Mouse (Mus musculus): ENCODE measurements at regions not wholly inside any gene's neighbourhood (a gene's known extent, or its start where the extent isn't known, plus 50 kb on each side); places are given as distances from the start of the nearest gene placed in this dataset.

DNA sequence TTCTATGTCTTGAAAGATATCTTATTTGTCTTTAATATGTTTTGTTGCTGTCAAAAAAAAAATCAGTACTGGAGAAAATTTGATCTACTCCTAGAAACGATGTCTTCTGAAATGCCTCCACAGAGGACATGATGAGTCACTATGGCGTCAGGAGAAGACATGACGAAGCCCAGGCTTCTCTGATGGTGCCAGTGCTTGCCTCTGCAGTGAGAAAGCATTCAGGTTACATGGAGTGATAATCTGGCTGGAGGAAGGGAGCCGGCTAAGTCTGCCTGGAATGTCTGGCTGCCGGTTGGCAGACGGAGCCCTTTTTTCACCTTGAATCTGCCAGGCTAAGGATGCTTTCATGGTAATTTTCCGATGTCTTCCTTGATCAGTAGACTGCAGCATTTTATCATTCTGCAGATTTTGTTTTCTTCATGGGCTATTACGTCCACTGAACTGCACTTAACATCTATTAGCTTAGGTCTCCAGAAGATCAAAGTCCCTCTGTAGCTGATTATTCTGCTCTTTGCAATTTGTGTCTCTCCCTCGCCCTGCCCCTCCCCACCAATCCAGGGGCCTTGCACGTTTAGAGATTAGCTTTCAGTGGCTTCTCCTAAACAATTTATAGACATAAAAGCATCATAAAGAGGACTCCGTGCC, 607.9 kb downstream of the Lmo4 start:
- 47% methylated on average over 11 of the region's 11 CpGs for WGBS
- DNase-seq (ENCODE audit: low spot score): no peak
- H3K4me1 ChIP-seq (replicated peaks): no peaks in the 10 kb centered on the region
- H3K27ac ChIP-seq: no peak overlapping the region
- no peaks in the 10 kb centered on the region for H3K27me3 ChIP-seq (ENCODE audit: insufficient read depth, poor library complexity, severe bottlenecking)
- H3K4me3 ChIP-seq: no peak overlapping the region
- H3K9me3 ChIP-seq: no peaks in the 10 kb centered on the region
- H3K36me3 ChIP-seq: no peaks in the 10 kb centered on the region

DNA sequence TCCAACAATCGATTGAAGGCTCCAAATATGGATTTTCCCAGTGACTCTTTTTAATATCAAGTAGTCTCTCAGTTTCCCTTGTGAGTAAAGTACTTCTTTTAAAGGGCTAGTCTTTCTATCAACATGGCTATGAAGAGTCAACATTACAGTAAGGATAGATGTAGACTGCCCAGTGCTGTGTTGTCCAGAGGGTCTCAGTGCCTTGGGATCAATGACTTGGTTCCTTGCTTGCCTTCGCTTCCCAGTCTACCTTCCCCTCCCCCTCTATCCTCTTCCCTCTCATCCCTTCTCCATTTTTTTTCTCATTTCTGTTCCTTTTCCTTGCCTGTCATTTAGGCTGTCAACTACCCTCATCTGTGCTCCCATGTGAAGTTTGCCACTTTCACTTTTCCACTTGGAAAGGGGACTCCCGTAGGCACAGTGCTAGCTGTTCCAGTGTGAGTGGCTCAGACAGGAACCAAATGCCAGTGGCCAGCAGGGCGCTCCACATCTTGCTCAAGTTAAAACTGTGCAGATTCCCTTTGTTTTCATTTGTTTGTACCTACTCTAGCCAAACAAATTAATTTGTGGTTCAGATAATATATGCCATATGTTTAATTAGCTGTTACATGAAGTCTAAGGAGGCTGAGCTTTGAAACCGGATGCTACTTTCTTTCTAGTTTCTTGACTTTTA, 608.9 kb downstream of the Lmo4 start:
- no peak overlapping the region for H3K27ac ChIP-seq
- H3K4me3 ChIP-seq: no peak overlapping the region
- no peaks in the 10 kb centered on the region for H3K27me3 ChIP-seq (ENCODE audit: insufficient read depth, poor library complexity, severe bottlenecking)
- DNase-seq (ENCODE audit: low spot score): no peak
- H3K36me3 ChIP-seq: no peaks in the 10 kb centered on the region
- WGBS: 78% methylated on average over 5 of the region's 5 CpGs
- no peaks in the 10 kb centered on the region for H3K9me3 ChIP-seq
- no peaks in the 10 kb centered on the region for H3K4me1 ChIP-seq (replicated peaks)

DNA sequence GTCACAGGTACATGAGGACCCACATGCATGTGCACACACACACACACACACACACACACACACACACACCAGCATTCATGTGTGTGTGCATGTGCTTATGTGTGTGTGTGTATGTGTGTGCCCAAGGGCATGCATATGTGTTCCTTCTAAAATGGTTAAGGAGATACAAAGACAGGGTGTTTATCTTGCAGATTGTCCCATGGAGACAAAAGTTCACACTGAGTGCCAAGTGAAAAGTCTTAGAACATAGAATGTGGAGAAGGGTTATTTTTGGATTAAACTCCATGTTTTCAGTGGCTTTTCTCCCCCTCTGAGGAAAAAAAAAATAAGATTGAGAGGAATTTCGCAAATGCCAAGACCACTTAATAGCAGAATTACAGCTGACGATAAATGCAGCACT, 609.9 kb downstream of the Lmo4 start:
- Histone ChIP-seq H3K27ac (no peak overlapping the region), H3K27me3 (ENCODE audit: insufficient read depth, poor library complexity, severe bottlenecking) (no peaks in the 10 kb centered on the region), H3K9me3 (no peaks in the 10 kb centered on the region), H3K36me3 (no peaks in the 10 kb centered on the region), H3K4me1 (replicated peaks) (no peaks in the 10 kb centered on the region), H3K4me3 (no peak overlapping the region)
- DNase-seq (ENCODE audit: low spot score): no peak
- WGBS: 88% methylated on average over 2 of the region's 2 CpGs

DNA sequence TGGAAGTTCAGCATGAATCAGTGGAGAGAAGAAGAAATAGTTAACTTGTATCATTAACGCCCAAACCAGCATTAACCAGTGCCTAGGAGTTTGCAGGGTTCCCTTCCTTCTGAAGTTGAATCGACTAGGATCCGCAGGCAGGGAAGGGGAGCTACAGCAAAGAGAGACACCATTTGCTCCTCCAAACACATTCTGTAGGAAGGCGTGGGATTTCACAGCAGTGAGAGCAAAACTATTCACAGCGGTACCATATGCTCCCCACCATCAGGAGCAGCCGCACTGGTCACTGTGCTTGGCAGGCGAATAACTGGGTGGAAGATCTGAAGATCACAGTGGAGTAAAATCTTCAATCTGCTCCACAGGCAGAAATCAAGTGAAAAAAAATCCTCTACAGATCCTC, 610.3 kb downstream of the Lmo4 start:
- no peaks in the 10 kb centered on the region for H3K36me3 ChIP-seq
- H3K27ac ChIP-seq: no peak overlapping the region
- no peak overlapping the region for H3K4me3 ChIP-seq
- DNase-seq (ENCODE audit: low spot score): no peak
- H3K4me1 ChIP-seq (replicated peaks): no peaks in the 10 kb centered on the region
- no peaks in the 10 kb centered on the region for H3K27me3 ChIP-seq (ENCODE audit: insufficient read depth, poor library complexity, severe bottlenecking)
- 79% methylated on average over 7 of the region's 7 CpGs for WGBS
- H3K9me3 ChIP-seq: no peaks in the 10 kb centered on the region

DNA sequence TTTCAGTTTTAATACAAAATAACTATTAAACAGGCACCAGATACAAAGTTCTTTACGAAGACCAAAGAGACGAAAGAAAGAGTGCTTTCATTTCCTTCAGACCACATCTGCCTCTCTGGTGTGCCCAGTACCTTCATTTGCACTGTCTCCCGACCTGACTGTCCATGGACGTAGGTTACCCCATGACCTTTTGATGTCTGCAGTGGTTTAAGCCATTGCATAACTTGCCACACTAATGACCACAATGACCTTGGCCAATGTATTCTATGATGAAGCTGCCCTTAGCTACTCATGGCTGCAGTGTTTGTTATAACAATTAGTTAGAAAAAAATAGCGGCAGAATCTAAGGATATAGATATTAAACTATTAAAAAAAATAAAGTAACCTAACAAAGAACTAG, 618.4 kb downstream of the Lmo4 start:
- no peak for DNase-seq (ENCODE audit: low spot score)

DNA sequence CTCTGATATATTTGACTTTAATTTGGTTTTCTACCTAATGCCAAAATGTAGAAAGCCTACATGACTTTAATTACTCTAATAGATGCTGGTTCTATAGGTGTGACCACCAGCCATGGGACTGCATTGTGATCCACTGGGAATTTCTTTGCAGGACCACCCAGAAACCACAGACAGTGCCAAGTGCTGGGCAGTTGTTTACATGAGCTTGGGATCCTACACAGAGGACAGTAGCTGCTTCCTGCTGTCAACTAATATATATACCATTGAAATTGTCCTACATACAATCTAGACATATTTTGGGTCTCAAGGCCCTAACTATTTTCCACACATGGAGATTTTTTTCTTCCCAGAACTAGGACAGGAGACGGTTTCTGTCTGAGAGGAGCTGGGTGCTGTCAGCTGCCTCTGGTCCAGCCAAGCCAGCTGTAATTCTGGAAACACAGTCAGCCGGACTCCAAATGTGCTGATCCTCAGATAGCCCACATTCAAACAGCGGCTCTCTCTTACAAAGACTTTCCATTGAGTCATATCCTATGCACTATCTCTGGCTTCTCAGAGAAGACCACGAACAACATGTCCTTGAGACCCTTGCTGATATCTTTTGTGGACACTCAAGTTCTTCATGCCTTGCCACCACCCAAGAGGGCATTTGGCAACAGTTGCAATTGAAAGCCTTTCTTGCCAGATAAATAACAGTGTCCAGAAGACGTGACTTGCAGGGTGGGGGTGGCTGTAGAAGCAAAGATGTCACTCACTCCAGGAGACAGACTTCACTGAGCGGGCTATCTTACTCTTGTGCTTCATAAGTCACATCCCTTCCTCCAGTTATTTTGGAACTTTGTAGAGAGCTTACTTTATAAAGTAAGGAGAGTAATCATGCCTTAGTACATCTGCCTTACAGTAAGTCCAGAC, 620.1 kb downstream of the Lmo4 start:
- no peak for DNase-seq (ENCODE audit: low spot score)
- WGBS: 87% methylated on average over 6 of the region's 6 CpGs
- no peak overlapping the region for H3K4me3 ChIP-seq

More for the DNA sequence above, 618.4 kb downstream of the Lmo4 start:
- Histone ChIP-seq H3K36me3 (no peaks in the 10 kb centered on the region), H3K27ac (no peak overlapping the region), H3K27me3 (ENCODE audit: insufficient read depth, poor library complexity, severe bottlenecking) (no peaks in the 10 kb centered on the region), H3K9me3 (no peaks in the 10 kb centered on the region), H3K4me1 (replicated peaks) (no peaks in the 10 kb centered on the region), H3K4me3 (no peak overlapping the region)
- WGBS: 83% methylated on average over 5 of the region's 5 CpGs

DNA sequence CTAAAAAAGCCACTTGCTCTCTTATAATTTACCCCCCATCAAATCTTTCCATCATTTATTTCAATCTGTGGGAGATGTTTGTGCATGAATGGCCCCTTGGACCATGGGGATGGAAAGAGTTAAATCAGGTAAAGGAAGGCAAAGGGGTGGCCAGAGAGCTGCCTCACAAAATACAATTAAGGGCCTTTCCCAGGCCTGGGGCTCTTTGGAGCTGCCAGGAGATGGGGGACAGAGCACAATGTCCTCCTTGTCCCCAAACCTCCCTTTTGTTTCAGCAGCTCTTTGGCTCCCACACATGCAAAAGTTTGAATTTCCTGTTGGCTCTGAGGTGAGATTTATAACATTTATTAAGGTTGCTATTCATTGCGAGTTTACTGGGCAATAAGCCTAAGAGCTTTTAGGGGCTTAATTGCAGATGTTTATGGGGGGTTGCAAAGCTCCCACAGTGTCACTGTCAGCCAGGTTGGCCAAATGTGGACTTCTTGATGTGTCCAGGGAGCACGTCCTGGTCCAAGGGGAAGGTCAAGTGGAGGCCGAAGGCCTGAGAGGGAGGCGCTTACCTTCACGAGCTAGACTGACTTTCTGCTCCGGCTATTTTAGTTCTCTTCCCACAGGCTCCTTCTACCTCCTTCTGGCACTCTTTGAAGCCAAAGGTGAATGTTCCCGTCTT, 628.5 kb downstream of the Lmo4 start:
- WGBS: 83% methylated on average over 7 of the region's 7 CpGs
- Histone ChIP-seq H3K4me3 (no peak overlapping the region), H3K9me3 (no peaks in the 10 kb centered on the region), H3K36me3 (no peaks in the 10 kb centered on the region), H3K27ac (no peak overlapping the region), H3K4me1 (replicated peaks) (no peaks in the 10 kb centered on the region), H3K27me3 (ENCODE audit: insufficient read depth, poor library complexity, severe bottlenecking) (no peaks in the 10 kb centered on the region)
- no peak for DNase-seq (ENCODE audit: low spot score)

More for the DNA sequence above, 620.1 kb downstream of the Lmo4 start:
- H3K9me3 ChIP-seq: no peaks in the 10 kb centered on the region
- H3K36me3 ChIP-seq: no peaks in the 10 kb centered on the region
- H3K4me1 ChIP-seq (replicated peaks): no peaks in the 10 kb centered on the region
- H3K27ac ChIP-seq: no peak overlapping the region
- no peaks in the 10 kb centered on the region for H3K27me3 ChIP-seq (ENCODE audit: insufficient read depth, poor library complexity, severe bottlenecking)

DNA sequence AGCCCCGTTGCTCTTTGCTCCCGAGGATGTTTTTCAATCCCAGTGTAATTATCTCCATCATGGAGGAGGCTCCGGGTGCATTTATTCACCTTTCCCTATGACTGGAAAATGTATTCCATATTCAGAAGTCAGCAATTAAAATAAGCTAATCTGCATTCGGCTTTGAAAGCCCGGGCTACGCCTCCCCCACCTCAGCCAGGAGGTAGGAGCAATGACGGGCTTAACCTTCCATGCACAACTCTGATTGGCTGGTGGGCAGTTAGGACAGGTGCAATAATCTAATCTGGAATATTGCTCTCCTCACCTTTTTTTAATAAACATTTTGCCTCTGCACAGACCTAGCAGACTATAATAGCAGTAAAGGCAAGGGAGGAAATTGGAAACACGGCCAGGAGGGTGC, 629.3 kb downstream of the Lmo4 start:
- no peak for DNase-seq (ENCODE audit: low spot score)
- 91% methylated on average over 8 of the region's 8 CpGs for WGBS
- H3K27me3 ChIP-seq (ENCODE audit: insufficient read depth, poor library complexity, severe bottlenecking): no peaks in the 10 kb centered on the region
- H3K36me3 ChIP-seq: no peaks in the 10 kb centered on the region
- H3K4me3 ChIP-seq: no peak overlapping the region
- no peaks in the 10 kb centered on the region for H3K4me1 ChIP-seq (replicated peaks)
- no peaks in the 10 kb centered on the region for H3K9me3 ChIP-seq
- no peak overlapping the region for H3K27ac ChIP-seq

DNA sequence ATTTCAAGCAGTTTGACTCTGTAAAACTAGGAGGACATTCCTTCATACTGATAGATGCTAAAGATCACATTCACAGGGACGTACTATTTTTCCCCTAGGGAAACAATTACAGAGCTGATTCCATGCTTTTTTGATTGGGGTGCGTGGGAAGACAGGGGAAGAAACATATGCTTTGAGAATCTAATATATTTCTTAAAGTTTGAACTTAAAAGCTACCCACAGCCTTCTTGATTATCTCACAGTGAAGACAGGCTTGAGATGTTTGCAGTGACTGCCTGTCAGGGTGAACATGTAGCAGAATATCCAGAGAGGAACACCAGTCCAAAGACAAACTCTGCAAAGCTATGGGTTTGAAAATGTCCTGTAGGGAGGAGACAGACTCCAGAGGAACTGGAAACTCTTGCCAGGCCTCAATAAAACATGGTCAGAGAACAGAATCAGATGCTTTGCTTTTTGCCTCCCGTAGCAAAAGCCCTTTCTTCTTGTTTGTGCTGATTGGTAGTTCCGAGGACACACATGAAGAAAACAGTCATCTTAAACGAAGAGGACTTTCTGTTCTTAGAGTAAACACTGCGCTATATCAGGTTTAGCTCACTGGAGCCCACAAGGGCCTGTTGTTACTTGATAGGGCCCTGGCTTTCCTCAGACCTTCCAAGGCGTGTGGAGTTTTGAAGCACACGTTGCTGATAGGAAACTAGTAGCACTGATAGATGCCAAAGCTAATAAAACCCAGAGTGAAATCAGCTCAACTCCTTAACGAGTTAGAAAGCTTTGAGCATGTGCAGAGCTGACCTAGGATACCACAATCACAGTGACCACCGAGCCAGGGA, 630.8 kb downstream of the Lmo4 start:
- DNase-seq (ENCODE audit: low spot score): no peak
- Histone ChIP-seq H3K27me3 (ENCODE audit: insufficient read depth, poor library complexity, severe bottlenecking) (no peaks in the 10 kb centered on the region), H3K4me3 (no peak overlapping the region), H3K9me3 (no peaks in the 10 kb centered on the region), H3K36me3 (no peaks in the 10 kb centered on the region), H3K27ac (no peak overlapping the region), H3K4me1 (replicated peaks) (peaks cover 6% of the 10 kb centered on the region)
- 78% methylated on average over 10 of the region's 10 CpGs for WGBS

DNA sequence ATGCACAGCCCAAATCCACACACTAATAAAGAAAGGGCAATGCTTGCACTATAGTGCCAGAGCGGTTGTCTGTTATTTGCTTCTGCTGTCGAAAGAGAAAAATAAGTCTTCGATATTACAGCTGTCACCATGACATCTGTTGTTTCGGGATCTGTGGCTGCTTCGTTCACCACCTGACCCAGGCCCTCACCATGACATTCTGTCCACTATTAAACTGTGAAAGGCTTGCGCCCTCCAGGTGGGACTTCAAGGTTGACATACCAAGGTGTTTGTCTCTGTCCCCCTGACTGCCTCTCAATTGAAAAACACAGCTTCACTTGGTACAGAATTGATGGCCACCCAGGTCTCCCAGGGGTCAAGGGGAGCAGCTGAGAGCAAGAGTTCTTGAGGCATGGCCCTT, 635.1 kb downstream of the Lmo4 start:
- Histone ChIP-seq H3K27me3 (ENCODE audit: insufficient read depth, poor library complexity, severe bottlenecking) (no peaks in the 10 kb centered on the region), H3K9me3 (no peaks in the 10 kb centered on the region), H3K4me1 (replicated peaks) (peaks cover 6% of the 10 kb centered on the region), H3K27ac (no peak overlapping the region), H3K36me3 (no peaks in the 10 kb centered on the region), H3K4me3 (no peak overlapping the region)
- WGBS: 62% methylated on average over 6 of the region's 6 CpGs
- peak; percentile 6 for DNase-seq (ENCODE audit: low spot score)

DNA sequence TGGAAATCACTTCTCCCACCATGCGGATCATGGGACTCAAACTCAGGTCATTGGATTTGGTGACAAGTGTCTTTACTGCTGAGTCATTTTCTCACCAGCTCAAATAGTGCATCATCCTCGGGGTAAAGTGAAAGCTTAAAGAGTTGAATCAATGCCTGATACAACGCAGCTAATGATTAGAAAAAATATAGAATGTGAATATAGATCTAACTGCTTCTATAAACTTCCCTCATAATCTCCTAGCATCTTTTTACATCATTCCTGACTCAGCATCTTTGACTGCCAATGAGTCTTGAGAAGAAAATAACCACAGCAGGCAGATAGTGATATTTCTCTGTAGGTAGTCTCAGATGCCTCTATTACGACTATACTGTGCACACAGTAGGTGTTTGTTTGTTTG, 640.0 kb downstream of the Lmo4 start:
- Histone ChIP-seq H3K27ac (no peak overlapping the region), H3K4me1 (replicated peaks) (peaks cover 3% of the 10 kb centered on the region), H3K27me3 (ENCODE audit: insufficient read depth, poor library complexity, severe bottlenecking) (no peaks in the 10 kb centered on the region), H3K9me3 (no peaks in the 10 kb centered on the region), H3K36me3 (no peaks in the 10 kb centered on the region), H3K4me3 (no peak overlapping the region)
- DNase-seq (ENCODE audit: low spot score): no peak
- WGBS: 92% methylated on average over 4 of the region's 4 CpGs

DNA sequence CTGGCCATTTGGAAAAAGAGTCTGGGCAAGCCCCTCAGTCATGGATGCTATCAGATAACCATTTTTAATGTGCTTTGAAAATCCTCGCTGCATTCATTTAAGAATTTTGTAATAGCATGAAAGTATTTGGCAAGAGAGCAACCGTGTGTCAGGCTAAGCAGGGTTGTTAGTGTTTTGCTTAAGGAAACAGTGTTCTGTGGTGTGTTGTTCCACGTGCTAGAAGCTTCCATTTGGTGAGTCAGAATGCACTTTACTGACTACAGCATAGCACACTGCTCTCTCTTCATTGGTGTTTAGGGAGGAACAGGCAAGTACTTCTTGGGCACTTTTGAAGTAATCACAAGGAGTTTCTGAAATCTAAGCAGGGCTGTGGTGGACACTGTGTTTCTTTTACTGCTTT, 661.0 kb upstream of the Pkn2 start:
- H3K27ac ChIP-seq: no peak overlapping the region
- no peaks in the 10 kb centered on the region for H3K9me3 ChIP-seq
- WGBS: 84% methylated on average over 3 of the region's 3 CpGs
- no peak overlapping the region for H3K4me3 ChIP-seq
- no peaks in the 10 kb centered on the region for H3K4me1 ChIP-seq (replicated peaks)
- no peak for DNase-seq (ENCODE audit: low spot score)
- no peaks in the 10 kb centered on the region for H3K27me3 ChIP-seq (ENCODE audit: insufficient read depth, poor library complexity, severe bottlenecking)
- H3K36me3 ChIP-seq: no peaks in the 10 kb centered on the region

All from hindbrain, embryonic 10.5 days (tissue).